Mouse (Mus musculus): ENCODE data around the gene Ttc25. TPM values are rescaled to one million over a fixed set of nuclear protein-coding genes. Genes with fewer than 3 reads are reported as not detected.

The Ttc25 gene
- polyA plus RNA-seq, 1 experiment = 2.0 TPM

DNA sequence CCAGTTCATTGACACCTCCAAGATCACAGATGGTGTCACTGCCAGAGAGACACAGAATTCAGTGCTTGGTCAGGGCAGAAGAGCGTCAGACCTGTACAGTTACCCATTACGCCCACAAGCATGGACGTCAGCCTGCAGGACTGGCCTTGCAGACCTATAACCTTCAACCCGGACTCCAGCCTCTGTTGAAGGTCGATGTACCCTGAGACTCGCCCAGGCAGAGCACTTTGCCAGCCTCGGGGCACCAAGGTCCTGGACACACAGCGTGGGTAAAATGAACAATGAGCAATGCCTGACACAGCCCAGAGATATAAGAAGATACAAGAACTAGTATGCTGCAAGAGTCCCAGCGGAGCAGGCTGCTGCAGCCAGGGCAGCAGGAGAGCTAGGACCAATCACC lies 30.3 kb upstream of the Ttc25 start:
- Histone ChIP-seq H3K27ac (ENCODE audit: insufficient read depth, low read length) (no peak overlapping the region), H3K4me1 (ENCODE audit: control insufficient read depth, insufficient read depth, low read length) (no peaks in the 10 kb centered on the region), H3K4me3 (ENCODE audit: insufficient read depth, low read length) (no peak overlapping the region)
- TF ChIP-seq POLR2A (IDR thresholded peaks at IDR 0.05; ENCODE audit: extremely low read depth, insufficient read depth, low read length) (no peak), CTCF (IDR thresholded peaks at IDR 0.05; ENCODE audit: extremely low read depth, insufficient read depth, low read length) (no peak)

- TF ChIP-seq POLR2A (IDR thresholded peaks at IDR 0.05; ENCODE audit: extremely low read depth, insufficient read depth, low read length) (no peak), CTCF (IDR thresholded peaks at IDR 0.05; ENCODE audit: extremely low read depth, insufficient read depth, low read length) (no peak)
- Histone ChIP-seq H3K4me1 (ENCODE audit: control insufficient read depth, insufficient read depth, low read length) (no peaks in the 10 kb centered on the region), H3K27ac (ENCODE audit: insufficient read depth, low read length) (no peak overlapping the region), H3K4me3 (ENCODE audit: insufficient read depth, low read length) (no peak overlapping the region)
These were observed 29.6 kb upstream of the Ttc25 start for GRCm38 (mm10) chr11:100515789-100516188.

DNA sequence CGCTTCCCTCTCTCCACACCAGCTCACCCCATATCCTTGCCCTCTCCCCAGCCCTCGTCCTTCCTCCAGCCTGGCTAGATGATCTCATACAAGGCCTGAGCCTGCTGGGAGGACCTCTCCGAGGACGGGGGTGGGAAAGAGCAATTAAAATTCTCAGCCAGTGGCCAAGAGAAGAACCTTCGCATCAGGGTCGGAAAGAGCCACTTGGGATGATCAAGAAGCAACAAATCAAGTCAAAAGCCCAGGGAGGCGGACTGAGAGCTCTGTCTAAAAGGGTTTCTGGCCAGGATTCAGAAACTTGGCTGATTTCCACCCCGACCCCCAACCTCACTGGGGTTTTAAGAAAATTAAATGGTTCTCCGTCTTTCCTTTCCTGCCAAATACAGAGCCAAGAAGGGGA lies 29.1 kb upstream of the Ttc25 start:
- no peaks in the 10 kb centered on the region for H3K4me1 ChIP-seq (ENCODE audit: control insufficient read depth, insufficient read depth, low read length)
- no peak overlapping the region for H3K4me3 ChIP-seq (ENCODE audit: insufficient read depth, low read length)
- no peak overlapping the region for H3K27ac ChIP-seq (ENCODE audit: insufficient read depth, low read length)
- TF ChIP-seq CTCF (IDR thresholded peaks at IDR 0.05; ENCODE audit: extremely low read depth, insufficient read depth, low read length) = no peak
- no peak for TF ChIP-seq POLR2A (IDR thresholded peaks at IDR 0.05; ENCODE audit: extremely low read depth, insufficient read depth, low read length)

GRCm38 (mm10) chr11:100518188-100518591 lies 27.2 kb upstream of the Ttc25 start:
- H3K4me1 ChIP-seq (ENCODE audit: control insufficient read depth, insufficient read depth, low read length) = no peaks in the 10 kb centered on the region
- no peak for TF ChIP-seq POLR2A (IDR thresholded peaks at IDR 0.05; ENCODE audit: extremely low read depth, insufficient read depth, low read length)
- TF ChIP-seq CTCF (IDR thresholded peaks at IDR 0.05; ENCODE audit: extremely low read depth, insufficient read depth, low read length) = no peak
- no peak overlapping the region for H3K27ac ChIP-seq (ENCODE audit: insufficient read depth, low read length)
- H3K4me3 ChIP-seq (ENCODE audit: insufficient read depth, low read length) = no peak overlapping the region

DNA sequence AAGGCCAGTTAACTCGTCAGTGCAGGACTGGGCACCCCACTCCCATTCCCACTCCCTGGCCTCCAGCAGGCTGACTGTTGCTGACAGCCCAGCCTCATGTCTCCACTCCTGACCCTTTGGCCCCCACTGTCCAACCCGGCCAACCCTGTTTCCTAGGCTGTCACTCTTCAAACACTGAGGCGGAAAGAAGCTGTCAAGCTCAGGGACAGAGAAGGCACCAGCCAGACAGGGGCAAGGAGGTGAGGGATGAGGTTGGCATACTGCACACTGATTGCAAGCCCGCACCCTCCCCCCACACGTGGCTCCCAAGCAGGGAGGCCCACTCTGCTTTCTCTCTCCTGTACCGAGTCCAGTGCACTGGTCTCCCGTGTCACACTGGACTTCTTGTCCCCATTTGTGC lies 26.2 kb upstream of the Ttc25 start:
- no peaks in the 10 kb centered on the region for H3K4me1 ChIP-seq (ENCODE audit: control insufficient read depth, insufficient read depth, low read length)
- H3K4me3 ChIP-seq (ENCODE audit: insufficient read depth, low read length) = no peak overlapping the region
- TF ChIP-seq POLR2A (IDR thresholded peaks at IDR 0.05; ENCODE audit: extremely low read depth, insufficient read depth, low read length) = no peak
- TF ChIP-seq CTCF (IDR thresholded peaks at IDR 0.05; ENCODE audit: extremely low read depth, insufficient read depth, low read length) = no peak
- H3K27ac ChIP-seq (ENCODE audit: insufficient read depth, low read length) = no peak overlapping the region

DNA sequence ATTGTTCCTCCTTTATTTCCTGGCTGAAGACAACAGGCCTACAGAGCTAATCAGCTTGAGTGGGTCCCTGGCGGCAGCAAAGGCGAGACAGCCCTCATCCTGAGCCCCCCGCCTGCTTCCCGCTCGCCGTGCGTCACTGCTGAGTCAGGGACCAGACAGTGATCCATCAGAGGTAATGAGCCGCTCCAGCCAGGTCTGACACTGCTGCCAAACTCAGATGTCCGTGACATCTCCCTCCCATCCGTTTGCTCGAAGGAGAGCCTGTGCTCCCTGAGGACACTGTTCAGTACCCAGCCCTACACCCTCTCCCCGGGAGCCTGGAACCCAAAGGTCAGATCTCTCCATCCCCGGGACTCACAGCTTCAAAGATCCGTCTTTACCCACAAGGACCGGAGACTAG lies 24.6 kb upstream of the Ttc25 start:
- Histone ChIP-seq H3K27ac (ENCODE audit: insufficient read depth, low read length) (no peak overlapping the region), H3K4me1 (ENCODE audit: control insufficient read depth, insufficient read depth, low read length) (peaks cover 1% of the 10 kb centered on the region; the same call in 1 of the 2 replicates), H3K4me3 (ENCODE audit: insufficient read depth, low read length) (no peak overlapping the region)
- TF ChIP-seq CTCF (IDR thresholded peaks at IDR 0.05; ENCODE audit: extremely low read depth, insufficient read depth, low read length) = no peak
- no peak for TF ChIP-seq POLR2A (IDR thresholded peaks at IDR 0.05; ENCODE audit: extremely low read depth, insufficient read depth, low read length)

DNA sequence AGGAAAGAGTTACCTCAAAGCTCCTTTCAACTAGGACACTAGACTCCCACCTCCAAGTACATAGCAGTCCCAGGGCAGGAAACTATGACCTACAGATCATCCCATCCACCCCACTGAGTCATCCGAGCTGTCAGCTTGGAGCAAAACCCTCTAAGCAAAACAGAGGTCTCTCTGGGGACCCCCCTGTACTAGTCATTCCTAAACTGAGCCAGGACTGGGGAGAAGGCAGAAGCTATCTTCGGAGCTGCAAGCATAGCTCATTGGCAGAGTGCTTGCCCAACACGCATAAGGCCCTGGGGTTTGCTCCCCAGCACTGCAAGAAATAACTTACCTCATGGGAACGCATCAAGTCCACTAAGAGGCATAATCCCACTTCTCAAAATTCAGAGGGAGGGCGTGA lies 21.0 kb upstream of the Ttc25 start:
- Histone ChIP-seq H3K4me1 (ENCODE audit: control insufficient read depth, insufficient read depth, low read length) (peaks cover 3% of the 10 kb centered on the region; the same call in 1 of the 2 replicates), H3K27ac (ENCODE audit: insufficient read depth, low read length) (no peak overlapping the region), H3K4me3 (ENCODE audit: insufficient read depth, low read length) (no peak overlapping the region)
- TF ChIP-seq POLR2A (IDR thresholded peaks at IDR 0.05; ENCODE audit: extremely low read depth, insufficient read depth, low read length) = no peak
- TF ChIP-seq CTCF (IDR thresholded peaks at IDR 0.05; ENCODE audit: extremely low read depth, insufficient read depth, low read length) = no peak

DNA sequence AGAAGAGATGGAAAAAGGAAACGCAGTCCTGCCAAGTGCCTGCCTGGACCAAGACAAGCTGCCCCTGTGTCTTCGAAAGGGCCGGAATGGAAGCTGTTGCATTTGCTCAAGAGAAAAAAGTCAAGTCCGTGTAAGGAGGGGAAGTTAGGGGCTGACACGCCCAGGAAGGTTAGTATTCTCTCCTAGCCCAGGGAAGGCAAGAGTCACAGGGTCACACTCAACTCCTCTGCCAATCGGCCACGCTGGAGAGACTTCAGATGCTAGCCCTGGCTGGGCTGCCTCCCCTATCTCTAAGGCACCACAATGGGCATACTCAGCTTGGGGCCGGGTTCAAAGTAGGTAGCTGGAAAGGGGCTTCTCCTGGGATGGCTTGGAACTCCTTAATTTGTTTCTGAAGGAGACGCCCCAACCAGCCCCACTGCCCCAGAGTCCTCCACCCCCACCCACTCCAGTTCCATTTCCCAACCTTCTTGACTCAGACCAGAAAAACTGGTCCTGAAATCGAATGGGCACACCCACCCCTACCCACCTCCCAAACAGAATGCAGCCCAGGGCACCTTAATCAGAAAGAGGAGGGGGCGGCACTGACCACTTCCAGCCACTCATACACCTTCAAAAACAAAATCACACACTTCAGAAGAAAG lies 20.3 kb upstream of the Ttc25 start:
- TF ChIP-seq CTCF (IDR thresholded peaks at IDR 0.05; ENCODE audit: extremely low read depth, insufficient read depth, low read length) (no peak), POLR2A (IDR thresholded peaks at IDR 0.05; ENCODE audit: extremely low read depth, insufficient read depth, low read length) (no peak)
- H3K27ac ChIP-seq (ENCODE audit: insufficient read depth, low read length) = no peak overlapping the region
- no peak overlapping the region for H3K4me3 ChIP-seq (ENCODE audit: insufficient read depth, low read length)
- H3K4me1 ChIP-seq (ENCODE audit: control insufficient read depth, insufficient read depth, low read length) = peaks cover 3% of the 10 kb centered on the region; the same call in 1 of the 2 replicates

GRCm38 (mm10) chr11:100526052-100526816 lies 19.2 kb upstream of the Ttc25 start:
- Histone ChIP-seq H3K4me3 (ENCODE audit: insufficient read depth, low read length) (peak overlapping the region; percentile 70; the same call in 1 of the 2 replicates), H3K4me1 (ENCODE audit: control insufficient read depth, insufficient read depth, low read length) (peaks cover 3% of the 10 kb centered on the region; the same call in 1 of the 2 replicates), H3K27ac (ENCODE audit: insufficient read depth, low read length) (no peak overlapping the region)
- TF ChIP-seq CTCF (IDR thresholded peaks at IDR 0.05; ENCODE audit: extremely low read depth, insufficient read depth, low read length) (no peak), POLR2A (IDR thresholded peaks at IDR 0.05; ENCODE audit: extremely low read depth, insufficient read depth, low read length) (no peak)

DNA sequence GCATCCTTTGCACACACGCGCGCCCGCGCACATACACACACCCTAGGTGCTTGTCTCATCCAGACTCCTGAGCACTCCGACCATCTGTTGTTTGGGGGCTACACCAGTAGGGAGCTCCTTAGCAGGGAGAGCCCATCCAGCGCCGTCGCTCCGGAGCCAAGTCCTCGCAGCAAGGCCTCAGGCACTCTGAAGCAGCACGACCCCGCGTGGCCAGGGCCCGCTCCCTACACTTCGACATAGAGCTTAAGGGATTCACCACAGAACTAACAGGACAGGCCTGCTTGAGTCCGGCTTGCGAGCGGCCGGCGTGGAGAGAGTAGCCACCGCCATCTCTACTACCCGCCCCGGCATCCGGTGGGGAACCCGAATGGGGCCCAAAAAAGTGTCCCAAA lies 18.3 kb upstream of the Ttc25 start:
- TF ChIP-seq POLR2A (IDR thresholded peaks at IDR 0.05; ENCODE audit: extremely low read depth, insufficient read depth, low read length) (no peak), CTCF (IDR thresholded peaks at IDR 0.05; ENCODE audit: extremely low read depth, insufficient read depth, low read length) (no peak)
- Histone ChIP-seq H3K4me3 (ENCODE audit: insufficient read depth, low read length) (peak overlapping the region; percentile 70), H3K4me1 (ENCODE audit: control insufficient read depth, insufficient read depth, low read length) (peaks cover 3% of the 10 kb centered on the region; the same call in 1 of the 2 replicates), H3K27ac (ENCODE audit: insufficient read depth, low read length) (no peak overlapping the region; the same call in 1 of the 2 replicates)
